ENCODE assay signal across 13 mouse cellular contexts in the genomic region with DNA sequence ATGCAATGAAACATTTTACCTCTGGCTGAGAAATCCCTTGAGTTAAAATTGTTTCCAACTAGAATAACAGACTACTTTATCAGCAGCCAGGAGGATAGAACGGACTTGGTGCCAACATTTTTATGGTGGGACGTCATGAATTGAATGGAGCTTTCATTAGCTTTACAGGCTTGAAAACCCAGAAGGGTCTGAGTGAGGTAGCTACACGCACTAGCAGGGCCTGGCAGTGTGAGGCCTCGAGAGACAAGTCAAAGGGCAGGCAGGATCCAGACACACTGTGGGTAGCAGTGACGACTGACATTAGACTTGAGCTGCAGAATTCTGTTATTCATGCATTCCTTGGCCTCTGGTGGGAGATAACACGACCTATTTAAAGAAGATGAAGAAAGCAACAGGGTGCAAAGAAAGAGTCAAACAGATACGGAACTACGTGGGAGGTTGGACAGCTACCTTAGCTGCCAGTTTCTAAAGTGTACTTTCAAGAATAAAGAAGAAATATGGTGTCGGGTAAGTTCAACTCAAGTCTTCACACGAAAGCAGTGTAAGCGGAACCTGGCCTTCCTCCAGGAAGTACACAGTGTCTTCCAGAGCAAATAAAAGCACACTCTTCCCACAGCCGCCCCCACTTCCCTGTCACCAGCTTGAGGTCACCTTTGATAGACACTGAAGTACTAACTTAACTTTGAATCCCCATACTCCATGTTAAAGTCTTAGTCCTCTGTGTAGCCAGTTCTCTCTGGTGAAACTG. TPM values are rescaled to one million over a fixed set of nuclear protein-coding genes. Genes with fewer than 3 reads are reported as not detected.
A peak's percentile ranks its signal among the peaks of the same experiment; 100 is the strongest.
DNase-seq lines count a peak whose midpoint lies in the region; ATAC-seq and TF ChIP-seq lines count a peak whose summit lies in the region.
"Had no signal": no experiment of that assay in that cellular context is flagged by ENCODE, and none has a peak within 500 bp of the region (broad histone marks: within the 10 kb centered on the region; RNA-seq: fewer than 3 reads in every experiment).

No protein-coding gene starts in this region.

- H3K4me2 ChIP-seq in embryonic facial prominence, embryonic 14.5 days (ENCODE audit: low read depth, low read length) = no peak overlapping the region
- H3K4me2 ChIP-seq in heart, embryonic 14.5 days (ENCODE audit: low read length) = peak overlapping the region; percentile 24
- no peak overlapping the region for H3K4me2 ChIP-seq in midbrain, embryonic 11.5 days

- H3K4me1 ChIP-seq in kidney, adult 2 months (ENCODE audit: control insufficient read depth, insufficient read depth, low read length) = no peaks in the 10 kb centered on the region
- H3K4me1 ChIP-seq in embryonic facial prominence, embryonic 14.5 days (ENCODE audit: control insufficient read depth, insufficient read depth, low read length) = 0 out of 2 replicates have a peak, but pooled peaks cover 16% of the 10 kb centered on the region
- H3K4me1 ChIP-seq in heart, embryonic 14.5 days (ENCODE audit: control insufficient read depth in 2 of 2, insufficient read depth in 2 of 2, low read length in 2 of 2) = peaks cover 14 to 25% of the 10 kb centered on the region in 2 experiments
- no peaks in the 10 kb centered on the region; the same call in 1 of the 2 replicates for H3K4me1 ChIP-seq in midbrain, embryonic 11.5 days (ENCODE audit: control insufficient read depth, insufficient read depth, low read length)

- DNase-seq in kidney, adult 2 months = peak; percentile 12
- DNase-seq in kidney, adult 18-20 months = no peak
- DNase-seq in embryonic facial prominence, embryonic 14.5 days (ENCODE audit: low spot score) = peak; percentile 59
- peak; percentile 18 for DNase-seq in lung, postnatal 25 days (ENCODE audit: low spot score)
- no peak for DNase-seq in right cerebral cortex, postnatal 10 days (ENCODE audit: low spot score in 2 of 2)
- DNase-seq in midbrain, embryonic 11.5 days (ENCODE audit: low spot score, missing footprints) = no peak
- DNase-seq: adrenal gland, adult 2 months; cerebellum, postnatal 36 days; gastrocnemius, postnatal 10 days; liver, postnatal 0 days had no signal

- ATAC-seq in embryonic facial prominence, embryonic 14.5 days (ENCODE audit: low read depth) = 0 out of 2 replicates have a peak, but pooled peaks have one; percentile 63
- peak; percentile 88 for ATAC-seq in heart, embryonic 14.5 days (ENCODE audit: insufficient number of reproducible peaks, insufficient read depth, low FRiP score, low read depth)
- no peak for ATAC-seq in monocyte, adult 5-6 weeks (replicated peaks; ENCODE audit: insufficient number of reproducible peaks, low FRiP score, low TSS enrichment, poor library complexity, severe bottlenecking)
- no peak for ATAC-seq in midbrain, embryonic 11.5 days (ENCODE audit: low FRiP score)
- ATAC-seq: liver, postnatal 0 days had no signal

- no peaks in the 10 kb centered on the region for H3K9me3 ChIP-seq in embryonic facial prominence, embryonic 14.5 days (ENCODE audit: control insufficient read depth, low read length)
- H3K9me3 ChIP-seq in heart, embryonic 14.5 days (ENCODE audit: control insufficient read depth, low read length) = no peaks in the 10 kb centered on the region
- no peaks in the 10 kb centered on the region for H3K9me3 ChIP-seq in midbrain, embryonic 11.5 days (ENCODE audit: control insufficient read depth, low read length)

- no peak for TF ChIP-seq CTCF in kidney, adult 2 months (conservative IDR thresholded peaks at IDR 0.05; ENCODE audit: insufficient read depth, insufficient read length, low read depth, low read length)

- no peak overlapping the region for H3K4me3 ChIP-seq in kidney, adult 2 months (ENCODE audit: insufficient read depth, low read depth, low read length)
- no peak overlapping the region for H3K4me3 ChIP-seq in embryonic facial prominence, embryonic 14.5 days (ENCODE audit: low read depth, low read length)
- no peak overlapping the region for H3K4me3 ChIP-seq in heart, embryonic 14.5 days (ENCODE audit: control insufficient read depth in 1 of 2, insufficient read depth in 1 of 2, low read depth in 1 of 2, low read length in 2 of 2)
- H3K4me3 ChIP-seq in midbrain, embryonic 11.5 days (ENCODE audit: low read depth, low read length) = no peak overlapping the region
- H3K4me3 ChIP-seq: layer of hippocampus, adult 2 months had no signal

- no peak for TF ChIP-seq POLR2A in kidney, adult 2 months (IDR thresholded peaks at IDR 0.05; ENCODE audit: low read depth, low read length)

- H3K27me3 ChIP-seq in kidney, adult 2 months (replicated peaks; ENCODE audit: control insufficient read depth, insufficient read depth, low read length) = no peaks in the 10 kb centered on the region
- no peaks in the 10 kb centered on the region for H3K27me3 ChIP-seq in embryonic facial prominence, embryonic 14.5 days (replicated peaks; ENCODE audit: control insufficient read depth, insufficient read depth, low read length)
- no peaks in the 10 kb centered on the region for H3K27me3 ChIP-seq in heart, embryonic 14.5 days (ENCODE audit: control insufficient read depth, insufficient read depth, low read length)
- no peaks in the 10 kb centered on the region for H3K27me3 ChIP-seq in midbrain, embryonic 11.5 days (ENCODE audit: control insufficient read depth, insufficient read depth, low read length)

- no peak overlapping the region for H3K9ac ChIP-seq in embryonic facial prominence, embryonic 14.5 days (ENCODE audit: low read depth, low read length)
- H3K9ac ChIP-seq in heart, embryonic 14.5 days (ENCODE audit: low read length) = no peak overlapping the region
- H3K9ac ChIP-seq in midbrain, embryonic 11.5 days (ENCODE audit: low read length) = no peak overlapping the region
- H3K9ac ChIP-seq: liver, postnatal 0 days had no signal

- 59% methylated on average over 12 of the region's 12 CpGs for WGBS in kidney, adult 2 months
- 47% methylated on average over 12 of the region's 12 CpGs for WGBS in embryonic facial prominence, embryonic 14.5 days
- WGBS in heart, embryonic 14.5 days = 7% methylated on average over 12 of the region's 12 CpGs
- WGBS in midbrain, embryonic 11.5 days = 71% methylated on average over 12 of the region's 12 CpGs

- H3K27ac ChIP-seq in kidney, adult 2 months (ENCODE audit: insufficient read depth, low read depth, low read length) = no peak overlapping the region
- peak overlapping the region; percentile 28; the same call in 1 of the 2 replicates for H3K27ac ChIP-seq in embryonic facial prominence, embryonic 14.5 days (replicated peaks; ENCODE audit: low read depth, low read length)
- peak overlapping the region; percentile 95 to 97 for H3K27ac ChIP-seq in heart, embryonic 14.5 days (replicated peaks in 1 of 2; ENCODE audit: control insufficient read depth in 1 of 2, insufficient read depth in 1 of 2, low read depth in 2 of 2, low read length in 2 of 2)
- no peak overlapping the region for H3K27ac ChIP-seq in midbrain, embryonic 11.5 days (ENCODE audit: low read depth, low read length)
- H3K27ac ChIP-seq: layer of hippocampus, adult 2 months had no signal

- no peaks in the 10 kb centered on the region for H3K36me3 ChIP-seq in kidney, adult 2 months (ENCODE audit: control insufficient read depth, insufficient read depth, low read length)
- H3K36me3 ChIP-seq in embryonic facial prominence, embryonic 14.5 days (ENCODE audit: control insufficient read depth, insufficient read depth, low read length) = no peaks in the 10 kb centered on the region
- H3K36me3 ChIP-seq in heart, embryonic 14.5 days (ENCODE audit: control insufficient read depth, insufficient read depth, low read length) = no peaks in the 10 kb centered on the region
- H3K36me3 ChIP-seq in midbrain, embryonic 11.5 days (ENCODE audit: control insufficient read depth, insufficient read depth, low read length) = no peaks in the 10 kb centered on the region

RNA-seq across cellular contexts. Expression of gene Acbd6, which starts 53.2 kb away (rescaled TPM):
- 75.4 and 92.9 TPM in 2 replicates for polyA plus RNA-seq in kidney, adult 2 months (2012; rRNA removed)
- polyA plus RNA-seq in embryonic facial prominence, embryonic 14.5 days (2014; fragmentation: Nextera tagmentation; extraction: Ambion mirVana) = 72.7 and 77.5 TPM in 2 replicates
- polyA plus RNA-seq in heart, embryonic 14.5 days (2014; fragmentation: Nextera tagmentation; extraction: Ambion mirVana) = 55.5 and 61.3 TPM in 2 replicates
- total RNA-seq in monocyte, adult 5-6 weeks (2017) = 5.4 to 22.0 TPM (median 18.0 TPM) in 3 replicates
- polyA plus RNA-seq in midbrain, embryonic 11.5 days (2014; fragmentation: Nextera tagmentation; extraction: Ambion mirVana) = 71.0 and 72.9 TPM in 2 replicates

Comparison
In these comparisons a context has a peak if more than half of its experiments do, and no peak if none do; other contexts are left out.
1. DNase-seq: peak in kidney, adult 2 months (single experiment), embryonic facial prominence, embryonic 14.5 days (single experiment) and lung, postnatal 25 days (single experiment); none in kidney, adult 18-20 months (single experiment), right cerebral cortex, postnatal 10 days (0 of 2) and midbrain, embryonic 11.5 days (single experiment).
2. H3K27ac ChIP-seq: peak in embryonic facial prominence, embryonic 14.5 days (single experiment) and heart, embryonic 14.5 days (2 of 2); none in kidney, adult 2 months (single experiment) and midbrain, embryonic 11.5 days (single experiment).
3. ATAC-seq: peak in embryonic facial prominence, embryonic 14.5 days (single experiment) and heart, embryonic 14.5 days (single experiment); none in monocyte, adult 5-6 weeks (single experiment) and midbrain, embryonic 11.5 days (single experiment).